Mouse (Mus musculus) midbrain, embryonic 11.5 days (tissue): ENCODE data around the gene Kcnh2. TPM values are rescaled to one million over a fixed set of nuclear protein-coding genes. Genes with fewer than 3 reads are reported as not detected.

ENCODE experiments used
- polyA plus RNA-seq: library from polyadenylated mRNA; unstranded; fragments of >200 nt; fragmentation: Nextera tagmentation; extraction: Ambion mirVana; gene quantifications from 2 replicates; pipeline ENCODE4 v1.2.1, GENCODE M21; 2014

Gene Kcnh2
- polyA plus RNA-seq, 1 experiment from 2014 or later: 16.2 TPM

Other genes with a start within 250 kb of the Kcnh2 start
- 18.3 and 20.6 TPM in 2 replicates for gene Nupl2, start 186.6 kb downstream of the Kcnh2 start, polyA plus RNA-seq
- 4.9 and 5.5 TPM in 2 replicates for gene Nos3, start 13.2 kb upstream of the Kcnh2 start, polyA plus RNA-seq
- 0.40 and 0.66 TPM in 2 replicates for gene Atg9b, start 40.5 kb upstream of the Kcnh2 start, polyA plus RNA-seq
- 32.5 and 34.1 TPM in 2 replicates for gene Abcb8, start 42.1 kb upstream of the Kcnh2 start, polyA plus RNA-seq
- gene Asic3, start 61.8 kb upstream of the Kcnh2 start, polyA plus RNA-seq: 0.30 TPM in 1 of 2 replicates, not detected in the other
- gene Cdk5, start 71.9 kb upstream of the Kcnh2 start, polyA plus RNA-seq: 52.8 and 58.1 TPM in 2 replicates
- gene Slc4a2, start 72.2 kb upstream of the Kcnh2 start, polyA plus RNA-seq: 16.7 and 21.5 TPM in 2 replicates
- 79.3 and 84.6 TPM in 2 replicates for gene Fastk, start 93.7 kb upstream of the Kcnh2 start, polyA plus RNA-seq
- 30.5 and 32.3 TPM in 2 replicates for gene Tmub1, start 96.2 kb upstream of the Kcnh2 start, polyA plus RNA-seq
- 43.1 and 57.0 TPM in 2 replicates for gene Agap3, start 100.6 kb upstream of the Kcnh2 start, polyA plus RNA-seq
- gene Gbx1, start 175.6 kb upstream of the Kcnh2 start, polyA plus RNA-seq: 0.15 TPM in 1 of 2 replicates, not detected in the other
- 0.25 TPM in 2 replicates for gene Asb10, start 189.4 kb upstream of the Kcnh2 start, polyA plus RNA-seq
- gene 4931409K22Rik, start 205.2 kb upstream of the Kcnh2 start, polyA plus RNA-seq: not detected in 2 replicates
- 143 and 147 TPM in 2 replicates for gene Abcf2, start 225.9 kb upstream of the Kcnh2 start, polyA plus RNA-seq
- gene Chpf2, start 235.1 kb upstream of the Kcnh2 start, polyA plus RNA-seq: 7.2 and 9.6 TPM in 2 replicates